Mouse (Mus musculus) liver, adult 2 months (tissue): Measurements from ENCODE around the gene Osmr. TPM values are rescaled to one million over a fixed set of nuclear protein-coding genes. Genes with fewer than 3 reads are reported as not detected.
"Not testable (repeated sequence)": the region's sequence is repeated elsewhere in the genome, so short reads cannot be mapped to it uniquely, and the experiment has no call there.

Experiments
- DNase-seq: peaks from one replicate; pipeline ENCODE4 v3.0.0-alpha.2; 2011; ENCODE audit warnings: low read depth, low spot score; ENCODE audit errors: extremely low read depth
- H3K27ac ChIP-seq: fragments of 200-500 bp; replicated peaks from 2 replicates; pipeline ENCODE4 v1.5.1; 2012; ENCODE audit warnings: low read depth, mild to moderate bottlenecking, control low read depth, inconsistent platforms, low read length; ENCODE audit not compliant: insufficient read depth
- H3K27me3 ChIP-seq: fragments of 200-500 bp; 2 replicates; pipeline ENCODE4 v1.6.1; 2012; ENCODE audit warnings: mild to moderate bottlenecking, moderate library complexity, low read length, inconsistent platforms; ENCODE audit not compliant: control insufficient read depth, insufficient read depth
- H3K36me3 ChIP-seq: fragments of 200-500 bp; 2 replicates; pipeline ENCODE4 v1.6.1; 2012; ENCODE audit warnings: low read length, inconsistent platforms; ENCODE audit not compliant: control insufficient read depth, insufficient read depth
- H3K4me1 ChIP-seq: fragments of 200-500 bp; 2 replicates; pipeline ENCODE4 v1.6.1; 2011; ENCODE audit warnings: low read length; ENCODE audit not compliant: control insufficient read depth, insufficient read depth
- H3K4me3 ChIP-seq: fragments of 200-500 bp; 2 replicates; pipeline ENCODE4 v1.5.1; 2011; ENCODE audit warnings: low read depth, mild to moderate bottlenecking, control low read depth, low read length, moderate library complexity; ENCODE audit not compliant: insufficient read depth
- H3K79me2 ChIP-seq: fragments of 200-500 bp; 2 replicates; pipeline ENCODE4 v1.6.1; 2012; ENCODE audit warnings: inconsistent platforms, mild to moderate bottlenecking, low read length, moderate library complexity; ENCODE audit not compliant: control insufficient read depth, insufficient read depth
- H3K9ac ChIP-seq: fragments of 200-500 bp; 2 replicates; pipeline ENCODE4 v1.6.1; 2012; ENCODE audit warnings: low read depth, mild to moderate bottlenecking, control low read depth, inconsistent platforms, low read length
- CTCF ChIP-seq: fragments of 200-500 bp; IDR thresholded peaks from 2 replicates; pipeline ENCODE4 v1.5.1; 2011; ENCODE audit warnings: low read depth, low read length, control low read depth
- POLR2A ChIP-seq: fragments of 200-500 bp; IDR thresholded peaks from 2 replicates; pipeline ENCODE4 v1.6.1; 2011; ENCODE audit warnings: low read length, control low read depth; ENCODE audit not compliant: insufficient read depth; ENCODE audit errors: extremely low read depth
- WGBS: fragments of 180-500 bp; shearing (Covaris S2); methylation state at CpG from one replicate; pipeline ENCODE4 v1.1.7; 2018; 5-methylcytosine and 5-hydroxymethylcytosine counted together
- polyA plus RNA-seq: library from polyadenylated mRNA; depleted of rRNA; stranded (reverse); fragments of >200 nt; gene quantifications from 2 replicates; pipeline ENCODE4 v1.2.3, GENCODE M21; 2012
- total RNA-seq: library from RNA; depleted of rRNA; stranded (reverse); fragments of >200 nt; gene quantifications from 2 replicates; pipeline ENCODE4 v1.2.3, GENCODE M21; 2014

The Osmr gene
- total and polyA plus RNA-seq, 2 experiments = 0.69 to 4.8 TPM

GRCm38 (mm10) chr15:6859781-6860180 is 15.0 kb downstream of the Osmr start:
- WGBS = 90% methylated on average over 7 of the region's 7 CpGs
- TF ChIP-seq POLR2A (no peak), CTCF (no peak)
- DNase-seq = no peak

GRCm38 (mm10) chr15:6858871-6859270 is 15.9 kb downstream of the Osmr start:
- no peaks in the 10 kb centered on the region for H3K36me3 ChIP-seq
- H3K27ac ChIP-seq = no peak overlapping the region
- WGBS = 77% methylated on average over 4 of the region's 4 CpGs
- no peak overlapping the region for H3K9ac ChIP-seq
- H3K4me1 ChIP-seq = no peaks in the 10 kb centered on the region; the same call in 1 of the 2 replicates
- H3K79me2 ChIP-seq = no peaks in the 10 kb centered on the region
- DNase-seq = no peak
- no peaks in the 10 kb centered on the region for H3K27me3 ChIP-seq
- no peak for TF ChIP-seq CTCF
- no peak for TF ChIP-seq POLR2A
- H3K4me3 ChIP-seq = no peak overlapping the region

More at GRCm38 (mm10) chr15:6859781-6860180, 15.0 kb downstream of the Osmr start:
- H3K79me2 ChIP-seq = no peaks in the 10 kb centered on the region
- H3K36me3 ChIP-seq = no peaks in the 10 kb centered on the region
- H3K27ac ChIP-seq = no peak overlapping the region
- H3K27me3 ChIP-seq = no peaks in the 10 kb centered on the region
- no peaks in the 10 kb centered on the region; the same call in 1 of the 2 replicates for H3K4me1 ChIP-seq
- no peak overlapping the region for H3K9ac ChIP-seq
- no peak overlapping the region for H3K4me3 ChIP-seq

GRCm38 (mm10) chr15:6857270-6857905 is 17.4 kb downstream of the Osmr start:
- Histone ChIP-seq H3K4me1 (no peaks in the 10 kb centered on the region; the same call in 1 of the 2 replicates), H3K27me3 (no peaks in the 10 kb centered on the region), H3K79me2 (no peaks in the 10 kb centered on the region), H3K9ac (no peak overlapping the region), H3K36me3 (no peaks in the 10 kb centered on the region), H3K4me3 (no peak overlapping the region), H3K27ac (no peak overlapping the region)
- WGBS = 89% methylated on average over 9 of the region's 9 CpGs
- no peak for DNase-seq
- no peak for TF ChIP-seq POLR2A
- no peak for TF ChIP-seq CTCF

GRCm38 (mm10) chr15:6849851-6850250 is 24.9 kb downstream of the Osmr start:
- no peak overlapping the region for H3K4me3 ChIP-seq
- WGBS = 62% methylated on average over 1 of the region's 1 CpGs
- H3K36me3 ChIP-seq = no peaks in the 10 kb centered on the region
- H3K79me2 ChIP-seq = no peaks in the 10 kb centered on the region
- DNase-seq = no peak
- no peak for TF ChIP-seq POLR2A
- no peak for TF ChIP-seq CTCF
- H3K27ac ChIP-seq = no peak overlapping the region
- H3K4me1 ChIP-seq = no peaks in the 10 kb centered on the region
- H3K9ac ChIP-seq = no peak overlapping the region
- no peaks in the 10 kb centered on the region for H3K27me3 ChIP-seq

- Histone ChIP-seq H3K27me3 (no peaks in the 10 kb centered on the region; the same call in 1 of the 2 replicates), H3K4me1 (no peaks in the 10 kb centered on the region), H3K27ac (no peak overlapping the region), H3K9ac (no peak overlapping the region), H3K4me3 (no peak overlapping the region), H3K36me3 (no peaks in the 10 kb centered on the region), H3K79me2 (no peaks in the 10 kb centered on the region)
- peak; percentile 45 for DNase-seq
- 41% methylated on average over 4 of the region's 4 CpGs for WGBS
- TF ChIP-seq POLR2A (no peak), CTCF (peak; percentile 52)
These were observed 34.6 kb downstream of the Osmr start for GRCm38 (mm10) chr15:6840199-6840598.

GRCm38 (mm10) chr15:6815807-6816206 is 59.0 kb downstream of the Osmr start:
- WGBS = 83% methylated on average over 4 of the region's 4 CpGs
- no peak overlapping the region for H3K9ac ChIP-seq
- TF ChIP-seq POLR2A (no peak), CTCF (no peak)
- DNase-seq = no peak
- H3K27ac ChIP-seq = no peak overlapping the region
- H3K4me3 ChIP-seq = no peak overlapping the region
- no peaks in the 10 kb centered on the region for H3K27me3 ChIP-seq
- H3K79me2 ChIP-seq = no peaks in the 10 kb centered on the region
- no peaks in the 10 kb centered on the region for H3K4me1 ChIP-seq
- no peaks in the 10 kb centered on the region for H3K36me3 ChIP-seq

GRCm38 (mm10) chr15:6801212-6801611 is 73.6 kb downstream of the Osmr start:
- H3K27me3 ChIP-seq, H3K9ac ChIP-seq, H3K4me1 ChIP-seq, H3K79me2 ChIP-seq, H3K4me3 ChIP-seq, DNase-seq, H3K27ac ChIP-seq: not testable (repeated sequence)
- WGBS = over 99% methylated on average over 8 of the region's 8 CpGs
- peaks cover 18% of the 10 kb centered on the region for H3K36me3 ChIP-seq
